Mouse (Mus musculus) CH12.LX (cell line): Measurements from ENCODE around the gene Prim2.

Source experiments
- BHLHE40 ChIP-seq: IDR thresholded peaks from 2 replicates; pipeline ENCODE4 v1.6.1; 2011; ENCODE audit warnings: mild to moderate bottlenecking, low read depth, low read length, improper control_type of control experiment
- CTCF ChIP-seq, 2 experiments: IDR thresholded peaks in 1 of 2; conservative IDR thresholded peaks in 1 of 2; 2 replicates each; pipeline ENCODE4 v1.5.1; 2011 to 2012; ENCODE audit warnings: low read depth in 2 of 2, low read length in 2 of 2, improper control_type of control experiment in 1 of 2, inconsistent platforms in 1 of 2, mild to moderate bottlenecking in 1 of 2, moderate library complexity in 1 of 2
- EP300 ChIP-seq: IDR thresholded peaks from 2 replicates; pipeline ENCODE4 v1.6.1; 2011; ENCODE audit warnings: low read length, improper control_type of control experiment
- HCFC1 ChIP-seq: IDR thresholded peaks from 2 replicates; pipeline ENCODE4 v1.6.1; 2012; ENCODE audit warnings: low read depth, mild to moderate bottlenecking, inconsistent platforms, low read length, improper control_type of control experiment
- NELFE ChIP-seq: IDR thresholded peaks from 2 replicates; pipeline ENCODE4 v1.6.1; 2011; ENCODE audit warnings: low read depth, low read length, improper control_type of control experiment
- POLR2A ChIP-seq: IDR thresholded peaks from 2 replicates; pipeline ENCODE4 v1.6.1; 2011; ENCODE audit warnings: low read depth, mild to moderate bottlenecking, improper control_type of control experiment, low read length
- RCOR1 ChIP-seq: conservative IDR thresholded peaks from 2 replicates; pipeline ENCODE4 v1.6.1; 2012; ENCODE audit warnings: low read depth, mild to moderate bottlenecking, inconsistent platforms, low read length, improper control_type of control experiment
- TBP ChIP-seq: conservative IDR thresholded peaks from 2 replicates; pipeline ENCODE4 v1.6.1; 2011; ENCODE audit warnings: low read depth, low read length, improper control_type of control experiment
- USF1 ChIP-seq: IDR thresholded peaks from 2 replicates; pipeline ENCODE4 v1.6.1; 2014; ENCODE audit warnings: low read depth, mild to moderate bottlenecking, inconsistent platforms, low read length, improper control_type of control experiment
- USF2 ChIP-seq: conservative IDR thresholded peaks from 2 replicates; pipeline ENCODE4 v1.6.1; 2011; ENCODE audit warnings: low read depth, low read length, improper control_type of control experiment
- ZMIZ1 ChIP-seq: IDR thresholded peaks from 2 replicates; pipeline ENCODE4 v1.6.1; 2012; ENCODE audit warnings: low read depth, mild to moderate bottlenecking, inconsistent platforms, low read length, improper control_type of control experiment
- ZNF384 ChIP-seq: IDR thresholded peaks from 2 replicates; pipeline ENCODE4 v1.6.1; 2012; ENCODE audit warnings: low read depth, low read length, improper control_type of control experiment, inconsistent platforms

- no peak for TF ChIP-seq TBP
- TF ChIP-seq ZMIZ1, result no peak
- no peak for TF ChIP-seq CTCF (conservative IDR thresholded peaks at IDR 0.05 in 1 of 2, IDR thresholded peaks at IDR 0.05 in 1 of 2; ENCODE audit: low read depth in 2 of 2, low read length in 2 of 2)
- TF ChIP-seq POLR2A, result no peak
- TF ChIP-seq ZNF384, result no peak
- TF ChIP-seq HCFC1, result no peak
- no peak for TF ChIP-seq USF1
- TF ChIP-seq RCOR1, result no peak
- TF ChIP-seq USF2, result no peak
- no peak for TF ChIP-seq BHLHE40
- TF ChIP-seq NELFE, result no peak
- no peak for TF ChIP-seq EP300
These were observed 169.5 kb downstream of the Prim2 start for GRCm38 (mm10) chr1:33500111-33500510.
